Mouse (Mus musculus): ENCODE results near the gene 6330403K07Rik. TPM values are rescaled to one million over a fixed set of nuclear protein-coding genes. Genes with fewer than 3 reads are reported as not detected.

Gene 6330403K07Rik
- 661 and 685 TPM in 2 replicates for polyA plus RNA-seq (2015; fragmentation: Nextera tagmentation; extraction: Ambion mirVana)

DNA sequence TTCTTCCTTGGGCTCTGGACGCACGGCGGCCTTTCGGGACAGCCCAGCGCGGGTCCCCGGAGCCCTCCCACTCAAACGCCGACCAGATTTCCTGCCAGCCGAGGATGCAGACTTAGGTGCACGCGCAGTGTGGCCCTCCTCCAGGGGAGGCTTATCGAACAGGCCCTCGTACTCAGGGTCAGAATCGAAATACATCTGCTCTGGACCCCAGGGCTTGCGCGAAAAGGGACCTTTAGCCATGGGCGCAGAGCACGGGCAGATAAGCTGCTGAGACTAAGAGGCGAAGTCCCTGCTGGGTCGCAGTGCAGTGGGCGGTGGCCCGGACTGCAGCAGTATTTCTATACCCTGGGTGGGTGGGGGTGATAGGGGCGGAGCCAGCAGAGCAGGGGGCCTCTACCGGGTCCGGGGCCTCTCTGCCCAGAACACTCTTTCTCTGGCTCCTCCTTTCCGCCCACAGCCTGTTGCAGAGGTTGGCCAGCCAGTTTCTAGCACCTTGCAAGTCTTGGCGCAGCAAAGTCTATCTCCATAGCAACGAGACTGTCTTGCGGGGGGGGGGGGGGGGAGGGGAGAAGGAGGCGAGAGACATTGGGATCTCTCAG lies at the start of gene 6330403K07Rik:
Gene 6330403K07Rik, minus strand, starts transcription at position 351 of the 599 bp plus-strand sequence.
- Histone ChIP-seq H3K27ac (ENCODE audit: low read depth, low read length) (peak within 1 kb of the TSS; percentile 97), H3K4me2 (ENCODE audit: low read length) (peak within 1 kb of the TSS; percentile 69), H3K27me3 (replicated peaks; ENCODE audit: control insufficient read depth, insufficient read depth, low read length) (no peaks in the 10 kb centered on the region), H3K9ac (ENCODE audit: low read depth, low read length) (peak within 1 kb of the TSS; percentile 84), H3K4me3 (ENCODE audit: low read length) (peak within 1 kb of the TSS; percentile 72), H3K36me3 (ENCODE audit: control insufficient read depth, insufficient read depth, low read length) (no peaks in the 10 kb centered on the region; the same call in 1 of the 2 replicates), H3K4me1 (ENCODE audit: control insufficient read depth, insufficient read depth, low read depth, low read length) (peaks cover 12% of the 10 kb centered on the region), H3K9me3 (ENCODE audit: control insufficient read depth, low read length) (no peaks in the 10 kb centered on the region)
- peak; percentile 97 for ATAC-seq
- under 1% methylated on average over 22 of the region's 31 CpGs for WGBS

DNA sequence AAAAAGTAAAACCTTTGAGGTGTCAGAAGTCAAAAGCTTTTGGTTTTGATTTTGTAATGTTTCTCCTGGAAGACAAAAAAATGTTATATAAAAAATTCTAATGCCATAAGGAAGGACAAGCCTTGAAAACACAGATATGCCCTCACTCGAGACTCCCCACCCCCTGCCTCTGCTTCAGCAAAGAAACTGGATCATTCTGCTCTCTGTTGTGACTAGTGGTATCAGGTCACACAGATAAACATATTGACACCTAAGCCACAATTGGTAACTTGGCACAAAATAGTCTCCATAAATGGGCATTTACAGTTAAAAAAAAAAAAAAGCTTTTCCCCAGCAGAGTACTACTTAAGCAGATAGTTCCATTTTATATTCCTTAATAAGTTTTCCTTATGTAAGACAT lies 43.0 kb upstream of the 6330403K07Rik start:
- ATAC-seq = no peak
- H3K9ac ChIP-seq (ENCODE audit: low read depth, low read length) = no peak overlapping the region
- no peak overlapping the region for H3K27ac ChIP-seq (ENCODE audit: low read depth, low read length)
- H3K4me3 ChIP-seq (ENCODE audit: low read length) = no peak overlapping the region
- no peaks in the 10 kb centered on the region for H3K4me1 ChIP-seq (ENCODE audit: control insufficient read depth, insufficient read depth, low read depth, low read length)
- no peaks in the 10 kb centered on the region for H3K36me3 ChIP-seq (ENCODE audit: control insufficient read depth, insufficient read depth, low read length)
- H3K27me3 ChIP-seq (replicated peaks; ENCODE audit: control insufficient read depth, insufficient read depth, low read length) = no peaks in the 10 kb centered on the region
- WGBS = 83% methylated on average over 1 of the region's 1 CpGs
- peaks cover 3% of the 10 kb centered on the region; the same call in 1 of the 2 replicates for H3K9me3 ChIP-seq (ENCODE audit: control insufficient read depth, low read length)
- no peak overlapping the region for H3K4me2 ChIP-seq (ENCODE audit: low read length)

DNA sequence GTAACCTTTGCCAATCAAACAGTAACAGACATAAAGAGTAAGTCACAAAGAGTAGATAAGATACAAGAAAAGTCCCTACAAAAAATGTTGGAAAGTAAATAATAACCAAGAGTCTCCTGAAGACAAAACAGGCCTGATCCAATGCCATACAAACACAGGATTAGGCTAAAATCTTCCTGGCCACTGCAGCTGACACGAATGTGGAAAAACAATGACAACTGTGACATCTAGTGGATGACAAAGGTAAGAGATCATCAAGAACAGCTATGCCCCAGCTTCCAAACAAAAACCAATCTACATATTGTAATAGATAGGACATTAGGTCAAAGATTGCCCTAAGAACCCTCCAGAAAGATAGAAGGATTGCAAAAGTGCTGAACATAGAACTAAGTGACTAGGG lies 19.2 kb upstream of the 6330403K07Rik start:
- H3K36me3 ChIP-seq (ENCODE audit: control insufficient read depth, insufficient read depth, low read length) = no peaks in the 10 kb centered on the region

DNA sequence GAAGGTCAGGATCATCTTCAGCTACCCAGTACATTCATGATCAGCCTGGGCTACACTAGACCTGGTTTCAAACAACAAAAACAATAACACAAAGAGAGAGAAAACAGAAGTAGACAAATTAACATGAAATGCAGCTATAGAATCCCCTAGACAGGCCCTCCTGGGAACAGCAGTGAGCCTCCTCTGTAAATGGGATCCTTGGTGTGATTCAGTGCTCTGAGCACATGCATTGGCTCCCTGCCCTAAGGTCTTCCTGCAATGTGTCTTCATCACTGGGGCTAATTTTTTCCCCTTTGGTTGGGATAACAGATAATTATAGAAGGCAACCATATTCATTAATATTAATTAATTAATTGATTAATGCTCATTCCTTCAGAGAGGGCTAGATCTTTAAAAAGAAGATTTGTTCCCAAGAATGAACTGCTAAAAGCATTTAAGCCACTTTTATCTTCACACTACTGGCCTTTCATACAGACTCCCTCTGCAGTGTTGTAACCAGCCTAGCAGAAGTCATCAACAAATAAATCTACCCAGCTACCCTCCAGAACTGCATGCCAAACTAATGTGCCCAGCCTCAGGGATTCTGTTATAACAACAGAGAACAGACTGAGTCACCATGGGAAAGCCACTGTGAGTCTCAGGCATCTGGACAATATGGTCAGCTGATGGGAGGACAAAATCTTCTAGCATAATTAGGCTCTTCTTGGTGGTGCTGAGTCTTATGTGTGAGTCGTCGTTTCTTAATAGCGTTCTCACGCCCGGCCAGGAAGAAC lies 6.4 kb upstream of the 6330403K07Rik start:
- Histone ChIP-seq H3K9ac (ENCODE audit: low read depth, low read length) (no peak overlapping the region), H3K4me3 (ENCODE audit: low read length) (no peak overlapping the region), H3K4me1 (ENCODE audit: control insufficient read depth, insufficient read depth, low read depth, low read length) (no peaks in the 10 kb centered on the region), H3K27ac (ENCODE audit: low read depth, low read length) (no peak overlapping the region), H3K36me3 (ENCODE audit: control insufficient read depth, insufficient read depth, low read length) (no peaks in the 10 kb centered on the region), H3K4me2 (ENCODE audit: low read length) (no peak overlapping the region), H3K27me3 (replicated peaks; ENCODE audit: control insufficient read depth, insufficient read depth, low read length) (no peaks in the 10 kb centered on the region), H3K9me3 (ENCODE audit: control insufficient read depth, low read length) (no peaks in the 10 kb centered on the region)
- 95% methylated on average over 5 of the region's 5 CpGs for WGBS
- ATAC-seq = no peak

More for the DNA sequence above, 19.2 kb upstream of the 6330403K07Rik start:
- H3K4me3 ChIP-seq (ENCODE audit: low read length) = no peak overlapping the region
- WGBS = 9% methylated on average over 1 of the region's 1 CpGs
- H3K27ac ChIP-seq (ENCODE audit: low read depth, low read length) = no peak overlapping the region
- H3K9ac ChIP-seq (ENCODE audit: low read depth, low read length) = no peak overlapping the region
- H3K4me1 ChIP-seq (ENCODE audit: control insufficient read depth, insufficient read depth, low read depth, low read length) = no peaks in the 10 kb centered on the region
- H3K4me2 ChIP-seq (ENCODE audit: low read length) = no peak overlapping the region
- no peak for ATAC-seq
- no peaks in the 10 kb centered on the region for H3K27me3 ChIP-seq (replicated peaks; ENCODE audit: control insufficient read depth, insufficient read depth, low read length)
- H3K9me3 ChIP-seq (ENCODE audit: control insufficient read depth, low read length) = no peaks in the 10 kb centered on the region

DNA sequence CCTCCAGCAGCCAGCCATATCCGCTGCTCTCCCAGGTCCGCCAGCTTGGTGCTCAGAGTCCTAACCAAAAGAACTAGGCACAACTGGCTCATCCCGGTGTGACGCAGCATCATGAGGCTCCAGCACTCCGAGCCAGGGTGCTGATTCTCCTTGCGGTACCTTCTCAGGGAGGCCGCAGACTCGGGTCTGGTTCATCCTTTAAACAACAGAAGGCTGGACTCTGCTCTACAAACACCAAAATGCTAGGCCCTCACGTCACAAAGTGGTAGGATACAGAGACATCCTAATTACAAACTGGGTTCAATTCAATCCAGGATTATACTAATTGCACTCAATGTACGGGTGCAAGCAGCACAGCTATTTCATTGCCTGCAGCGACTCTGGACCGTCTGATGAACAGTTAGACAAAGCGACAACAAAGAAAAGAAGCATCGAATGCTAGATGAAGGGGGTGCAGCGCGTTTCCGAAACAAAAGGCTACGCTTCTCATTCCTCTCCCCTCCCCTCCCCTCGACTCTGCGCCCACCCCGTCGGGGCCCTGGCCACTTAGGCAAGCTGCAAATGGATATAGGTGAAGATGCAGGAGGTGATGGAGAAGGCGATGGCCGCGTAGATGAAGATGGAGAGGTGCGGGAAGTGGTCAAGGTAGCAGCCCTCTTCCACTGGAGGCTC lies 686 bp downstream of the 6330403K07Rik start:
- peak overlapping the region; percentile 72 for H3K4me3 ChIP-seq (ENCODE audit: low read length)
- peaks cover 12% of the 10 kb centered on the region for H3K4me1 ChIP-seq (ENCODE audit: control insufficient read depth, insufficient read depth, low read depth, low read length)
- peak overlapping the region; percentile 69 for H3K4me2 ChIP-seq (ENCODE audit: low read length)
- peak overlapping the region; percentile 84 for H3K9ac ChIP-seq (ENCODE audit: low read depth, low read length)
- peak overlapping the region; percentile 97 for H3K27ac ChIP-seq (ENCODE audit: low read depth, low read length)
- H3K36me3 ChIP-seq (ENCODE audit: control insufficient read depth, insufficient read depth, low read length) = peaks cover 1% of the 10 kb centered on the region
- 4% methylated on average over 26 of the region's 26 CpGs for WGBS
- H3K27me3 ChIP-seq (replicated peaks; ENCODE audit: control insufficient read depth, insufficient read depth, low read length) = no peaks in the 10 kb centered on the region
- ATAC-seq = peak; percentile 35
- no peaks in the 10 kb centered on the region for H3K9me3 ChIP-seq (ENCODE audit: control insufficient read depth, low read length)

DNA sequence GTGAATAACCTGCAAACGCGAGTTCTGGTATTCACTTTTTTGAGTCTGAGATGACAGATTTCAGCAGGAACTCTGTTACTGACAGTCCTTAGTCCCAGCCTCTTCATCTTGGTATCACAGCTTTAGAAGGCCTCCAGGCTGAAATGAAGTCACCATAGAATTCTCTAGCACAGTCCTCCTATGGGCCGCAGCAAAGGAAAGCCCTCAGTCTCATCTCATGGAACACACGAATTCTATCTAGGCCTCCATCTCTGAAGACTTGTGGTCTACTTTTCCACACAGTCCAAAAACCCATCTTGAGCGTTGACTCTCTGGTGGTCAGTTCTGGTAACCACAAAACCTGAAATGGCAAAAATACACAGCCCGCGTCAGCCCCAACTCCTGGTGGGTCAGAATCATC lies 1.2 kb downstream of the 6330403K07Rik start:
- Histone ChIP-seq H3K27me3 (replicated peaks; ENCODE audit: control insufficient read depth, insufficient read depth, low read length) (no peaks in the 10 kb centered on the region), H3K4me1 (ENCODE audit: control insufficient read depth, insufficient read depth, low read depth, low read length) (peaks cover 12% of the 10 kb centered on the region), H3K36me3 (ENCODE audit: control insufficient read depth, insufficient read depth, low read length) (peaks cover 4% of the 10 kb centered on the region), H3K9me3 (ENCODE audit: control insufficient read depth, low read length) (no peaks in the 10 kb centered on the region), H3K27ac (ENCODE audit: low read depth, low read length) (peak overlapping the region; percentile 97), H3K9ac (ENCODE audit: low read depth, low read length) (peak overlapping the region; percentile 84), H3K4me2 (ENCODE audit: low read length) (peak overlapping the region; percentile 69), H3K4me3 (ENCODE audit: low read length) (peak overlapping the region; percentile 72)
- WGBS = 45% methylated on average over 7 of the region's 7 CpGs
- ATAC-seq = no peak

DNA sequence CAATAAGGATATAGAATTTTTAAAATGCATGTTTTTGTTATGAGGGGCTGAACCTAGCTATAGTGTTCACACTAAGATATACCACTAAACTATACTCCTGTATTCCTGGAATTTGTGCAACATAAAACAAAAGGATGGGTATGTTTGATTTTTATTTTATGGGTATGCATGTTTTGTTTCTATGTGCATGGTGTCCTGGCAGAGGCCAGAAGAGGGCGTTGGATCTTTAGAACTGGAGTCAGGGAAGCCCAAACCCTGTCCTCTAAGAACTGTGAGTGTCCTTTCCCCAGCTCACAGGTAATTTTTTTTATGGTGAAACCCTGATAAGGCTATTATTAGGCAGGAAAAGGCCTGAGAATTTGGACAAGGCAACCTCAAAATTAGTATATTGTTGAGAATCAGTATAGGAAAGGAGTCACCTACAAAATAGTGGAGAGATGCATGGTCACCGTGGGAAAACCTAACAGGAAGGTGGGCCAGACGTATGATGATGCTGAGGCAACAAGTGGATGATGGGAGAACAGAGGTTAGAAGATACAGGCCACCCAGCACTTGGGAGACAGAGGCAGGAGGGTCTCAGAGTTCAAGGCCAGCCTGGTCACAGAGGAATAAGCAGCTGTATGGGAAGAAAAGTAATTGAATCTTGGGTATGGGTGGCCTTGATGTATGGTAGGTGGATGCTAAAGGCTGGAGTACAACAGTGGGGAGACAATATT lies 3.8 kb downstream of the 6330403K07Rik start:
- Histone ChIP-seq H3K4me3 (ENCODE audit: low read length) (no peak overlapping the region), H3K27me3 (replicated peaks; ENCODE audit: control insufficient read depth, insufficient read depth, low read length) (no peaks in the 10 kb centered on the region), H3K4me1 (ENCODE audit: control insufficient read depth, insufficient read depth, low read depth, low read length) (peaks cover 12% of the 10 kb centered on the region), H3K4me2 (ENCODE audit: low read length) (no peak overlapping the region), H3K27ac (ENCODE audit: low read depth, low read length) (no peak overlapping the region), H3K9me3 (ENCODE audit: control insufficient read depth, low read length) (no peaks in the 10 kb centered on the region), H3K36me3 (ENCODE audit: control insufficient read depth, insufficient read depth, low read length) (peaks cover 22% of the 10 kb centered on the region), H3K9ac (ENCODE audit: low read depth, low read length) (no peak overlapping the region)
- no peak for ATAC-seq
- WGBS = 71% methylated on average over 3 of the region's 3 CpGs

DNA sequence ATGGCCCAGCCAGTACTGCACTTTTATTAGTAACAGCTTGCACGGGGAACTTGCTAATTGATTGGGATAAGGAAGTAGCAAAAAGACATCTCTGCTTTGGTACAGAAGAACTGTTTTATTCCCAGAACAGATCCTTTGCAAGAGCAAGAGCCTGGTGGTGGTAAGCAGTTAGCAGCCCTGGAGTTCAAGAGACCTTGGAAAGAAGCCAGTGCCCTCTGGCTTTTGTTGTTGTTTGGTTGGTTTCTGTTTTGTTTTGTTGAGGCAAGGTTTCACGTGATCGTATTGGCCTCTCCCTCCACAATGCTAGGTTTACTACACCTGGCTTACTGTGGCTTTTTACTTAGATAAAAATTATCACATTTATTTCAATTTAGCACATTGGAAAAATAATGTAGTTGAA lies 5.0 kb downstream of the 6330403K07Rik start:
- peaks cover 22% of the 10 kb centered on the region for H3K36me3 ChIP-seq (ENCODE audit: control insufficient read depth, insufficient read depth, low read length)
- peaks cover 9% of the 10 kb centered on the region for H3K4me1 ChIP-seq (ENCODE audit: control insufficient read depth, insufficient read depth, low read depth, low read length)
- no peak overlapping the region for H3K27ac ChIP-seq (ENCODE audit: low read depth, low read length)
- no peaks in the 10 kb centered on the region for H3K27me3 ChIP-seq (replicated peaks; ENCODE audit: control insufficient read depth, insufficient read depth, low read length)
- no peak for ATAC-seq
- no peak overlapping the region for H3K4me3 ChIP-seq (ENCODE audit: low read length)
- H3K9me3 ChIP-seq (ENCODE audit: control insufficient read depth, low read length) = no peaks in the 10 kb centered on the region
- H3K9ac ChIP-seq (ENCODE audit: low read depth, low read length) = no peak overlapping the region
- 76% methylated on average over 3 of the region's 3 CpGs for WGBS
- no peak overlapping the region for H3K4me2 ChIP-seq (ENCODE audit: low read length)

Data from hindbrain, embryonic 16.5 days (tissue).